Mouse (Mus musculus) left cerebral cortex, adult 11 months (tissue): ENCODE results near the gene Apba1.

Experiments used
- DNase-seq: peaks from one replicate; pipeline ENCODE4 v3.0.0; 2022; ENCODE audit warnings: low spot score

Gene Apba1

DNA sequence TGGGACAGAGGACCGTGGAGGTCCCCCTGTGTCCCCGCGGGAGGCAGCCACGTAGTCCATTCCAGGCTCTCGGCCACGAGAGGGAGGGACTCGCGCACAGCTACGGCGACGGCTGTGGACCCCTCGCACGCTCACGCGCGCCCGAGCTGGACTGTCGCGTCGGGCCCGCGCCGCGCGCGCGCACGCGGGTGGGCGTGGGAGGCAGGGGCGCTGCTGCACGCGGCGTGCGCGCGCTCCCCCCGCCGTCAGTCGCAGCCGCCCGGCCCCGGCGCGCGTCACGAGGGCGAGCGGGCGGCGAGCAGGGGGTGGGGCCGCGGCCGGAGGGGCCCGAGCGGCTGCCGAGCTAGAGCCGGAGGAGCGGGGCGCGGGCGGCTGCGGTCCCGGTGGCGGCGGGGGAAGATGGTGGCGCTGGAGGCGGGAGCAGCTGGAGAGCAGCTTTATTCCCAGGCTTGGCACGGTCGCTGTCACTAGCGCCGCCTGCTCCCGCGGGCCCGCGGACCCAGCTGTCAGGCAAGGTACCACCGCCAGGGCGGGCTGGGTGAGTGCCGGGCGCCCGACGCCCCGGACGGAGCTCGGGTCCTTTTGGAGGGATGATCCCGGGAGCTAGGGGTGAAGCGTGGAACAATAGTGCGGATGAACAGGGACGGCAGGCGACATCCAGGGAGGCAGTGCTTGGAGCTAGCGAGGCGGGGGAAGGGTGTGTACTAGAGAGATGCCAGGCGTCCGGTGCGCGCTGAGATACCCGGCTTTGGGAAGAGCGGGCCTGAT, at the start of gene Apba1:
Gene Apba1, plus strand, starts transcription at position 334 of the 768 bp plus-strand sequence.
- peak; percentile 58 for DNase-seq

DNA sequence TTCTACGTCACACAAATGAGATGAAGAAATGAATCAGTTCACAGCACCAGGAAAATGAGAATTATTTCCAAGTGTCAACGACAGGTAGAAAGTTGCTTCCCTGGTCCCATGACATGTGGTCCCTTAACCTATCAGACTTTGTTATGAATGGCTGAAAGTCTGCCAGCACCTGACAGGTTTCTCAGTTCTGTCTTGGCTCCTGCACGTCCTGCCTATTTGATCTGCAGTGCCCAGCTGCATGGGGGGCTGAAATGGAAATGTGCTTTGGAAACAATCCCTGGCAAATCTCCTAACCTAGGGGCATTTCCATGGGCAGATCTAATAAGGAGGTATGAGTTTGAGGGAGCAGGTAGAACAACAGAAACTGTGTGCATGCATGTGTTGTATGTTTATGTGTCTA, 12.2 kb upstream of the Apba1 start:
- DNase-seq: no peak

DNA sequence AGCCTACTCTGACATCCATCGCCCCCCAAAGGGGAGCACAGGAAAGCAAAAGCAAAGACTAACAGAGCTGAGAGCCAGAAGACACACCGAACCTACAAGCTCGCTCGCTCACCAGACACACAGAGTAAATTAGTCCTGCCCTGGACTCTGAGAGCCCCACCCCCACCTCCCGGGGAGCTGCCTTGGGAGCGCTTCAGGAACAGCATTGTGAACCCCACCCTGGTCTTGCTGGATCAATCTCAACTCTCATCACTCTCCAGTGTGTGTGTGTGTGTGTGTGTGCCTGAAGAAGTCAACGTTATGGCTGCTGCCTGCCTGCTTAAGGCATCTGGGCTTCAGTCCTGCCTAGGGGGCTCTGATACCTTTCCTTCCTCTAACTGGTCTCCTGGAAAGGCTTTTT, 1.7 kb upstream of the Apba1 start:
- no peak for DNase-seq

DNA sequence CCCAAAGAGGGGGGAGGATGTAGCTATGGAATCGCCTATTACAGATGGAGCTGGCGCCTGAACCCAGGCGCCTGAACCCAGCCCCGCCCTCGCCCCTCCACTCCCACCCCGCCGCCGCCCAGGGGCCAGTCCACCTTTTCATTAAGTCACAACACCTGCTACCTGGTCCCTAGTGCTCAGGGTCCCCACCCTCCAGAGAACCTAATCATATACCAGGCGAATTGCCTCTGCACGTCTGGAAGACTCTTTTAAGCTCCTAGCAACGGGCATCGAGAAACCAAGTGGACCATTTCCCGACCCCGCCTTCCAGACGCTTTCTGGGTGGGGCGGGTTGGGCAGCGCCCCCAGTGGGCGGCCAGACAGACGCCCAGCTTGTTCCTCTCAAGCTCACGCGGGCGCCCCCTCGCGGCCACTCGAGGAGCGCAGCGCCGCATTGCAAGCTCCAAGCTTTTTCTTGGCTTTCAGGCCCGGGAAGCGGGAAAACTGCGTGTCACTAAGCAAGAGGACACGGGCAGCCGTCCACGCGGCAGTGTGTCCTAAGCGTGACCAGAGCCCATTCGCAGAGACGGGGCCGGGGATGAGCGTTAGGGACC, 630 bp upstream of the Apba1 start:
- DNase-seq: peak; percentile 91

DNA sequence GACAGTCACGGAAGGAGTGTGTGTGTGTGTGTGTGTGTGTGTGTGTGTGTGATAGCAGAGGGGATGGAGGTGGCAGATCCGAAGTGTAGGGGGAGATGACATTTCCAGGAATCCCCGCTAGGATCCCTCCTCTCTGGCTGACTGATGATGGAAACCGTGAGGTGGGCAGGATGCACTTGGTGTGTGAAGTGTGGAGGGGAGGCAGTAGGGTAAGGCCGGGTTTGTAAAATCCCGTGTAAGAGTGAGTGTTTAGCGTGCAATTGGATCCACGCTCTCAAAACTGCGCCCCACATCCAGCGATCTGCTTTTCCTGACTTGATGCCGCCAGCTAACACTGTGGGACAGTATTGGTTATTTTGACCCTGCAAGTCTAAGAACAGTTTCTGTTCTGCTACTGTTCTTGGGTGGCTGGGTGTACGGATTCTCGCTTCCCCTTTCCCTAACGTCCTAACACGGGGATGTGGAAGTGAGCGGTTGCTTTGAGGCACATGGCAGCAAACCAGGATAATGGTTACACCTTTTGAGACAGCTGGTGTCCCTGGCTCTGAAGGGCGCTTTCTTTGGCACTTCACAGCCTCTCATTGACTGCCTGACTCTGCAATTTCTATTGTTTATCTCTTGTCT, 747 bp downstream of the Apba1 start:
- no peak for DNase-seq

DNA sequence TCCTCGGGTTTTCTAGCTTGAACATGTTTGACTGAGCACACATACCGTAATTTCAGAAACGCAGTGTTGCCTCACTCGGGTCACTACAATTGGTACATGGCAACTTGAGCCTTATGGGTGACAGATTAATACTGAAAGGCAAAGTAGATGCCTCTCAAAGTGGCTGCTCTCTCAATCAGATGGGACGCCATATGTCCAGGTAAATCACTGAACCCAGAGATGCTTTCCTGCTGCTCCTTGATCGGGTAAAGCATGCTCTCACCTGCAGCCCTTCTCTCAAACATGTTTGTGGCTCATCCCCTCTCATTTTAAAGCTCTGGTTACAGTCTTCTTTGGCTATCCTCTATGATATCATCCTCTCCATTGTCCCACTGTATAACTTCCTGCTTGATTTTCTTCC, 4.7 kb downstream of the Apba1 start:
- DNase-seq: no peak

DNA sequence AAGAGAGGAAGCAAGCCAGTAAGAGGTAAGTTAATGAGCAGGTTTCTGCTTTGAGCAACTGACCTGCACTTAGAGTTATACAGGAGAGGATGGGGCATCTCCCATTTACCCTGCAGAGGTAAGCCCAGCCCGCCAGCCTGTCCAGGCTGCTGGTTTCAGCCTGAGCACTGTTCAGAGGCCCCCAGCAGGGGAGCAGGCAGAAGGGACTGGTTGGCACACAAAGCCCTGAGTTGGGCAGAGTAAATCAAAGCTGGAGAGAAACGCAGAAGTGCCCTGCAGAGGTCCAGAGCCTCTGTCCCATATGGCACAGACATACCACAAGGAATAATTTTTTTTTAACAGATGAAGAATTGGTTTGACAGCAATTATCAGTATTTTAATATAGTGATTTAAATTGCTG, 5.4 kb downstream of the Apba1 start:
- no peak for DNase-seq

DNA sequence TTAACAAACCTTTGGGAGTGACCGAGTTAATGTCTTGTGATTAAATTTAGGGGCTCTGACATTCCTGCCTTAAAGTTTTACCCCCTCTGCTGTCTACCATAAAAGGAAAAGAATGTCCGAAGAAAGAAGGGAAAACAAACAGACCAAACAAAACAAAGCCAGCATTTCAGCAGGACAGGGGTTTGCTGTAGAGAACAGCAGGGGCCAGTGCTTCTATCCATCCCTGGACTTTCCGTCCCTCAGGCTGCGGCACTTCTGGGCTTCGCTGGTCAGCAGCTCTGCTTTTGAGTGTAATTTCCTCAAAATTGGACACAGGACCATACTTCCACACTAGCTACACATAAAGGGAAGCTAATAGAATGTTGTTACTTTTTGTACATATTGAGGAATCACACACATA, 10.2 kb downstream of the Apba1 start:
- DNase-seq: no peak

DNA sequence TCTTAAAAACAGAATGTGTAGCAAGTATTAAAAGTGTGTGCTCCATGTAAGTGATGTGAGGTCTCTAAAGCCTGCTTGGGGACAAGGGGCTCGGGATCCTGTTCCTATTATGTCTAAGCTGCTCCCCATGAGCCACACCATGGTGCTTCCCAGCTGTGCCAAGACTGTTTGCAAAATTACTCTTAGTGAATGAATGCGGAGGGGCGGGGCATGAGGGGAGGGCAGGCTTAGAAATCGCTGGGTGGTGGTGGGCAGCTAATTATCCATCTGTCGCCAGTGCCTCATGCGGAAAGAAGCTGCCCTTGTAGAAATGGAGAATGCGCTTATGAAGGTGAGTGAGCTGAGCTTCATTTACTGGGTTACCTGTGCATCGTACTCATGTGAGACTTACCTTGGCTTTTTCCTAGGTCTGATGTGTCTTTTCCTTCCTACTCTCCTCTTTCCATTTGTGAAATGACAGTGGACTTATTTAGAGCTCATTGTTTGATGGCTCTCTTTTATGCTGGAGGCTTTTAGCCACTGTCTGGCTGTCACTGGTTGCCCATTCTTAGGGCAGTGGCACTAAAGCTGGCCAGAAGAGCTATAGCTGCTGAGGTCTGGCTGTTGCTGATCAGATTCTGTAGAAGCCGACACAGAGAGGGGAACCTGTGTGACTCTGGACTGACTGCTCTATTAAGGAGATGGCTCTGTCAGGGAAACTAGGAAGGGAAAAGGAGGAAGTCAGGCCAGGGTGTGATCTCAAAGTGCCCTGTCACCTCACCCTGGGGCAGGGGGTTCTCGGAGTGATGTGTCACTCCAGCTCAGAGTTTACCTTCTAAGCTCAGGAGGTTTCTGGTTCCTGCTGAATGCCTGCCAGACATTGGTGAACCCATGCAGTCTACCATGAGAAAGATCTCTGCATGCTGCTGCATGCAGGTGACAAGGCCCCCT, 12.1 kb downstream of the Apba1 start:
- DNase-seq: no peak

DNA sequence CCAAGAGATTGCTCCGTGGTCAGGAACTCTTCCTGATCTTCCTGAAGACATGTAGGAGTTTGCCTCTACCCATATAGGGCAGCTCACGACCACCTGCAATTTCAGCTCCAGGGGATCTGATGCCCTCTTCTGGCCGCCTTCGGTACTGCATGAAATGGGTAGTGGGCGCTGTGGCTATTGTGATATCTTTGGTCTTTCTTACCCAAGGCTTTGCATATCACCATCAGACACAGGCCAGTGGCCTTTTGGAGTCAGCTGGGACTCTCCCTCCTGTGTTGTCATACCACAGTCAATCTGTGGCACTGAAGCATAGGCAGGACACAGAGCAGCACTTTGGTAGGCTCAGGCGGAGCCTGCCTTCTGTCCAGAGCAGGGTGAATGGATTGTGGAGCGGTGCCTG, 13.3 kb downstream of the Apba1 start:
- no peak for DNase-seq

DNA sequence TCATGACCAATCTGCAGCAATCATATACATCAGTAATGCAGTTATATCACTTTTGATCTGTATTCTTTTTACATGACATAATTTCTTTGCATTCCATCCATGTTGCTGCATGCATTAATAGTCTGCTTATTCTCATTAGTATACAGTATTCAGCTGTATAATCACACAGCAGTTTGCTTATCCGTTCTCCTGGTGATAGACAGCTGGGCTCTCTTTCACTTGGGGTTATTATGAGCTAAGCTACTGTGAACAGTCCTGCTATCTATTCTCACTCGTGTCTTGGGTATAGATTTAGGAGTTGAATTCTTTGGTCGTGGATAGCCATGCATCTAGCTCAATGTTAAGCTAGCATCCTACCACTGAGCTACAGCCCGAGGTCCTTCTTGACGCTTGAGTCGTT, 16.7 kb downstream of the Apba1 start:
- no peak for DNase-seq

DNA sequence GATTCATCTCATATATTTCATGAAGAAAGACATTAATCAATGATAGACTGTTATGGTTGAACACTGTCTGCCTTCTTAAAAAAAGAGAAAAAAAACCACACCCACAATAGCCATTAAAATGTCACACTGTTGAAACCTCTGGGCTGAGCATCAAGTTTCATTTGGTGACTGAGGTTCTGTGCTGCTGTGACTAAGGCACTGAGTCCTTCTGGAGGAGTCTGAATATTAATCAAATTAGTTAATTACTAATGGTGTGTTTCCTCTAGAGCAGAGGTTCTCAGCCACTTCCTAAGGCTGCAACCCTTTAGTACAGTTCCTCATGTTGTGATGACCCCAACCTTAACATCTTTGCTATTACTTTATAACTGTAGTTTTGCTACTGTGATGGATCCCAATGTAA, 20.4 kb downstream of the Apba1 start:
- DNase-seq: no peak

DNA sequence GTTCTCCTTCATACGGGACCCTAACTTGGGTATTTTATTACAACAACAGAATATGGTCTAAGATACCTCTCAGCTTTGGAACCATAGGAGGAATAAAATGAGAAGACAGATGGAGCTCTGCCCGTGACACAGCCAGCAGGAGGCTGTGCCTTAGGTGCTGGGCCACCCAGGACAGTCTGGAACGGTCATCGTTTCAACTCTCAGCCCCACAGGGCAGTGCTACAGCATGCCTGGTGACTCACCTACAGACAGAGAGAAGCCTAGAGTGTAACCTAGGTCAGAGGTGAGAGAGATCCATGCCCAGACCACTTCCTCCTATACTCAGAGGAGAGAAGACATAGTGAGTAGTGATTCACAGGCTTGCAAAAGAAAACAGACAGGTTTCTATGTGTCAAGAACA, 21.4 kb downstream of the Apba1 start:
- no peak for DNase-seq

DNA sequence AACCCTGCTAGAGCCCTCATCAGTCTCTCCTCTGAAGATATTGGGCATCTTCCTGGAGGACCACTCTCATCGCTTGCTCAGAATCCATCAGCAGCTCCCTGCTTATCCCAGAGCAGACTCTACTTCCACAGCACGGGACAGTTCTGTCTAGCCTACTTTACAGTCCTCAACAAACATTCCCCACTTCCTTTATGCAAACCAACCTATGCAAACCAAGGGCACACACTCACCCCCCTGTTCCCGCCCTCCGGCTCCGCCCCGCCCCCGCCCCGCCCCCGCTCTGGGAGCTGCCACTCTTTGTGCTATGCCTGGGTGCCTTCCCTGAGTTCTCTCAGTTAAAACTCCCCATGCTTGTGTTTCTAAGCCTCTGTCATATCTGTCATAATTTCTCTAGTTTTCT, 23.3 kb downstream of the Apba1 start:
- DNase-seq: no peak

DNA sequence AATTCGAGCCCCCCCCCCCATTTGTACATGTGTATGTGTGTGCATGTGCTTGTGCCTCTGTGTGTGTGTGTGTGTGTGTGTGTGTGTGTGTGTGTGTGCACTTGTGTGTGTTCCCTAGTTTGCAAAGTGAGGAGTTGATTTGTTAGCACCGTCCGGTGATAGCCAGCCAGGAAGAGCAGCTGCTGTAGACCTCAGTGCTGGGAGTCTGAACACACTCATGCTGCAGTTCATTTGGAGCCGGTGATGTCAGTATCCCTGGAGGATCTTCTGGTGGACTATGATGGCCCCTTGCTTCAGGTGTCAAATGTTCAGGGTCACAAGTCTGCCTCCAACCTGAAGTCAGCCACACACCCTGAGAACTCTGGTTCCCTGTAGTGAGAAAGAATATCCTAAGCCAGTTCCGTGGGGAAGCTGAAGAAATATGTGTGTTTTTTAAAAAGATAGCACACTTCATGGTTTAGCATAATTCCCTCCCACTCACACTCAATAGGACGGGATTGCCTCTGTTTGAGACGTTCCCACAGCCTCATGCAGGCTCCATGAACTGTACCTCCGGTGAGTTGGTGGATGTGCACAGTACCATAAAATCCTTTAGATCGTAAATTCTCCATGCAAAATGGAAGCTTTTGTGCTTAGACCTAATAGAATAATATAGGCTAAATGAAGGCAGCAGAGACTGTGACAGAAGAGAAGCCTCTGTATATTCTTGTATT, 29.9 kb downstream of the Apba1 start:
- no peak for DNase-seq

DNA sequence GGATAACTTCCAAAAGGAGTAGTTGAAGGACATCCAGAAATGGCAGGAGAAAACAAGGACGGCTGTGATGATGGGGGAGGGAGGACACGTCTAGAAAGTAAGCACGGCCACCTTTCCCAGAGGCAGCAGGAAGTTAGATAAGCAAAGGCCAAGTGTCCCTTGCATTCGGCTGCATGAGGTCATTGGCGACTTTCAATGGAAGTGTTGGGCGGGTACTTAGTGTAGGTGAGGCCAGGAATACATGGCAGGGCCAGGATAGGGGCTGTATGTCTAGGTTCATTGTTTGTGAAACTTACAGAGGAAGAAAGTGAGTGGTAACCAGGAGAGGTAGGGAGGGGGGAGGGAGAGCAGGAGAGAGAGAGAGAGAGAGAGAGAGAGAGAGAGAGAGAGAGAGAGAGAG, 33.0 kb downstream of the Apba1 start:
- DNase-seq: no peak

DNA sequence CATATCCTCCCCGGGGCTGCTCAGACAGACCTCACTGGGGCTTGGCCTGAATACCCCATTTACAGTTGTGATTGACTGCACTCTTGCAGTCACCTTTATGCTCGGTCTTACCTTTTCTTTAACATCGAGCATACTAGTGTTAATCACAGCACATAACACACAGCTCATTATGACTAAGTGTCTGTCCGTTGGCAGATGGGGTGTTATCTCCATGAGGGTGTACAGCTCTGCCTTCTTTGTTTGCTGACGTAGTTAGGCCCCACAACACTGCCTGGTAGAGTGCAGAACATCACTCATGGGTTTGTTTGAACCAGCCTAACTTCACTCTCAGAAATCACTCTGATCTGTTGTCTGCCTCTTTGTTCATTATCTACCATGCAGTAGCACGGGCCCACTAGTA, 33.9 kb downstream of the Apba1 start:
- no peak for DNase-seq

DNA sequence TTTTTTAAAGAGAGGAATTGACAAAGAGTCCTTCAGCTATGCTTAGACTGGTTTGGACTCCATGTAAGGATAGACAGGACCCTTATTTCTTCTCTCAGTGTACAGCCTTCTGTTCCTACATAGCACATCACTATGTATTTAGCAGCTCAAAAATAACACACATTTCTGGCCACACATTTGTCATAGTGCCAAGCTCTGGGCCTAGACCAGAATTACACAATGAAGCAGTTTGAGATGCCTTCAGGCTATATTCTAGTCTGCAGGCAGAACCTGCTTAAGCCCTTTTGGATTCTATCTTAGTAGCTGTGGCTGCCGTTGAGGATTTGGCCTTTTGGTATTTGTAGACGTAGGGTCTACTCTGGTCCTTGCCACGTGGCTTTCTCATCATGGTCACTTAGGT, 35.8 kb downstream of the Apba1 start:
- no peak for DNase-seq

DNA sequence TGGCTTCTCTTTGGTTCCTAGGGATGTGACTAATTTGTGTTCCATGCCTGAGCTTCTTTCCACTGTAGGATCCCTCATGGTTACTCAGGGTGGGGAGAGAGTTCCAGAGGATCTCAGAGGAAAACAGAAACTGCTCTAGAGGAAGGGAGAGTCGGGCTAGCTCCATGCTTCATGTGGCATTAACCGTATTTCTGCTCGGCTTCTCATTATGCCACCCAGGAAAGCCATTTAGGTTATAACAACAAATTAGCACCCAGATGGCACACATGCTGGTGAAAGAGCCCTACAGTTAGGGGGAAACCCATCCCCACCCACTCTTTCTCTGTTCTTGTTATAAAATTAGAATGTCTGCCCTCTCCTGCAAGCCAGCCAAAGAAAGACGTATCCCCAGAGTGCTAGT, 36.5 kb downstream of the Apba1 start:
- no peak for DNase-seq

DNA sequence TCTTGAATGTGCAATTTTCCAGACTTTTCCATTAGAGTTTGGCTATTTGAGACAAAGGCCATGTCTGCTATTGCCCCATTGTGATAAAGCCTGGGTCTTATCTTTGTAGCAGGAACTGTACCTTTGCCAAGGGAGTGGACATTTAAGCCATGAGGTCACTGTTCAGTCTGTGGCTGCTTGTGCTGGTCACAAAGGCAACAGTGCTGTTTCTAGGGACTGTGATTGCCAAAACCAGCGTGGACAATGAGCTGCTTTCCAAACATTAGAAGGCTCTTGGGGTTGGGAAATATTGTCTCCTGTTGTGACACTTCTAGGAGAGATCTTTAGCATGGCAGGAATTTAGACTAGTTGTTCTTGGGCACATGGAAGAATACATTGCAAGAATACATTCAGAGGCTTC, 42.5 kb downstream of the Apba1 start:
- no peak for DNase-seq

DNA sequence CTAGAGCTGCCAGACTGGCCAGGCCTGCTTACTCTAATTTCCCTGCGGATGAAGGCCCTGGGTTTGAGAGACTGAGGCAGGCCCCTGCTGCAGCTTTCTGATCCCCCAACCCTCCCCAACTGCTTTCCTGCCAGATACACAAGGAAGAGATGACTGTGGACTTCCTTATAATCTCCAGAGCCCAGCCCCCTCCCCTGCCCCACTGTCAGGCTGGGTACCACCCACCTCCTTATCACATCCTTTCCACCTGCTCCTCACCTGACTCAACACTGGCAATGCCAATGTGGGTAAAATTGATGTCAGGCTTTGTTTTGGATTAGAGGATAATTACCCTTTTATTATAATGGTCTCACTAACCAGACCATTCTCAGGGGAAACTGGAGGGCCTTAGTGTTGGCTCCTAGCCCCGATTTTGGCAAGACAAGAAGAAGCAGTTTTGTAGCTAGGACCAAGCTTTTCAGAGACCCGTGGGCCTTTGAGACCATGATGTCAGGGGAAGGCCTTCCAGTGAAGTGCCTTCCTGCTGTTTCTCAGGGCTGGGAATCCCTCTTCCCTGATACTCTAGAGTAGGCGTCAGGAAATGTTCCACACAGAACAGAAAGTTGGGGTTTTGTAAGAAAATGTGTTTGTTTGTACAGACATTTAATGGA, 44.7 kb downstream of the Apba1 start:
- DNase-seq: no peak
